ENCODE assay signal across 10 mouse cellular contexts in genomic region chr1:24869772-24870171, GRCm38 (mm10).
A peak's percentile ranks its signal among the peaks of the same experiment; 100 is the strongest.
DNase-seq lines count a peak whose midpoint lies in the region; ATAC-seq lines count a peak whose summit lies in the region.
"Had no signal": no experiment of that assay in that cellular context is flagged by ENCODE, and none has a peak within 500 bp of the region (broad histone marks: within the 10 kb centered on the region; RNA-seq: fewer than 3 reads in every experiment).

No protein-coding gene starts in this region.

- H3K4me1 ChIP-seq in hindbrain, embryonic 15.5 days (replicated peaks) = no peaks in the 10 kb centered on the region
- H3K4me1 ChIP-seq: intestine, embryonic 15.5 days had no signal

- peak; percentile 24 for DNase-seq in Muller cell, postnatal 12 days (ENCODE audit: inconsistent ontology term)
- peak; percentile 83 for DNase-seq in cerebellum, adult 9-10 months
- peak; percentile 1 for DNase-seq in mesoderm, embryonic 11.5 days (ENCODE audit: low read depth, low spot score)
- no peak for DNase-seq in thymus, postnatal 36 days
- DNase-seq in gastrocnemius, postnatal 4 days (ENCODE audit: low spot score in 2 of 2) = no peak
- DNase-seq in kidney, adult 11 months = no peak
- no peak for DNase-seq in lung, postnatal 4 days
- DNase-seq: spleen, adult 18-20 months had no signal

- peak overlapping the region; percentile 53 for H3K4me2 ChIP-seq in hindbrain, embryonic 15.5 days
- H3K4me2 ChIP-seq: intestine, embryonic 15.5 days had no signal

- no peaks in the 10 kb centered on the region for H3K36me3 ChIP-seq in hindbrain, embryonic 15.5 days
- H3K36me3 ChIP-seq: intestine, embryonic 15.5 days had no signal

- H3K9me3 ChIP-seq in hindbrain, embryonic 15.5 days = no peaks in the 10 kb centered on the region
- H3K9me3 ChIP-seq: intestine, embryonic 15.5 days had no signal

- peak overlapping the region; percentile 13; the same call in 1 of the 2 replicates for H3K9ac ChIP-seq in hindbrain, embryonic 15.5 days
- H3K9ac ChIP-seq: intestine, embryonic 15.5 days had no signal

- H3K4me3 ChIP-seq in hindbrain, embryonic 15.5 days = peak overlapping the region; percentile 30
- H3K4me3 ChIP-seq: intestine, embryonic 15.5 days had no signal

- no peaks in the 10 kb centered on the region for H3K27me3 ChIP-seq in hindbrain, embryonic 15.5 days
- H3K27me3 ChIP-seq: intestine, embryonic 15.5 days had no signal

- H3K27ac ChIP-seq in hindbrain, embryonic 15.5 days (replicated peaks) = peak overlapping the region; percentile 65
- H3K27ac ChIP-seq: intestine, embryonic 15.5 days had no signal

- 27% methylated on average over 12 of the region's 12 CpGs for WGBS in hindbrain, embryonic 15.5 days

- ATAC-seq in hindbrain, embryonic 15.5 days (ENCODE audit: low FRiP score, low read depth) = peak; percentile 77
- ATAC-seq: intestine, embryonic 15.5 days had no signal

Comparison
In these comparisons a context has a peak if more than half of its experiments do, and no peak if none do; other contexts are left out.
1. DNase-seq: peak in Muller cell, postnatal 12 days (single experiment), cerebellum, adult 9-10 months (single experiment) and mesoderm, embryonic 11.5 days (single experiment); none in thymus, postnatal 36 days (0 of 2), gastrocnemius, postnatal 4 days (0 of 2), kidney, adult 11 months (single experiment) and lung, postnatal 4 days (0 of 2).